Mouse (Mus musculus) testis, adult 2 months (tissue): ENCODE results near the gene Actn3. TPM values are rescaled to one million over a fixed set of nuclear protein-coding genes. Genes with fewer than 3 reads are reported as not detected.
"Not testable (repeated sequence)": the region's sequence is repeated elsewhere in the genome, so short reads cannot be mapped to it uniquely, and the experiment has no call there.

Experiments
- H3K27ac ChIP-seq: fragments of 200-500 bp; 2 replicates; pipeline ENCODE4 v1.5.1; 2012; ENCODE audit warnings: low read depth, low read length; ENCODE audit not compliant: control insufficient read depth, insufficient read depth
- H3K27me3 ChIP-seq: fragments of 200-500 bp; 2 replicates; pipeline ENCODE4 v1.6.1; 2012; ENCODE audit warnings: mild to moderate bottlenecking, low read length, moderate library complexity; ENCODE audit not compliant: control insufficient read depth, insufficient read depth
- H3K36me3 ChIP-seq: fragments of 200-500 bp; 2 replicates; pipeline ENCODE4 v1.6.1; 2012; ENCODE audit warnings: mild to moderate bottlenecking, low read length; ENCODE audit not compliant: control insufficient read depth, insufficient read depth
- H3K4me1 ChIP-seq: fragments of 200-500 bp; 2 replicates; pipeline ENCODE4 v1.6.1; 2012; ENCODE audit warnings: low read length; ENCODE audit not compliant: control insufficient read depth, insufficient read depth
- H3K4me3 ChIP-seq: fragments of 200-500 bp; 2 replicates; pipeline ENCODE4 v1.5.1; 2012; ENCODE audit warnings: low read depth, mild to moderate bottlenecking, low read length, moderate library complexity, mixed read lengths; ENCODE audit not compliant: control insufficient read depth
- CTCF ChIP-seq: fragments of 200-500 bp; IDR thresholded peaks from 2 replicates; pipeline ENCODE4 v1.5.1; 2012; ENCODE audit warnings: low read depth, mild to moderate bottlenecking, inconsistent platforms, low read length, moderate library complexity; ENCODE audit not compliant: control insufficient read depth, insufficient read depth, insufficient replicate concordance
- POLR2A ChIP-seq: fragments of 200-500 bp; IDR thresholded peaks from 2 replicates; pipeline ENCODE4 v1.6.1; 2012; ENCODE audit warnings: low read depth, mild to moderate bottlenecking, inconsistent platforms, low read length, moderate library complexity; ENCODE audit not compliant: control insufficient read depth
- polyA plus RNA-seq: library from polyadenylated mRNA; depleted of rRNA; stranded (reverse); fragments of >200 nt; gene quantifications from 2 replicates; pipeline ENCODE4 v1.2.3, GENCODE M21; 2012

Actn3 gene
- polyA plus RNA-seq, 1 experiment: 8.9 TPM

DNA sequence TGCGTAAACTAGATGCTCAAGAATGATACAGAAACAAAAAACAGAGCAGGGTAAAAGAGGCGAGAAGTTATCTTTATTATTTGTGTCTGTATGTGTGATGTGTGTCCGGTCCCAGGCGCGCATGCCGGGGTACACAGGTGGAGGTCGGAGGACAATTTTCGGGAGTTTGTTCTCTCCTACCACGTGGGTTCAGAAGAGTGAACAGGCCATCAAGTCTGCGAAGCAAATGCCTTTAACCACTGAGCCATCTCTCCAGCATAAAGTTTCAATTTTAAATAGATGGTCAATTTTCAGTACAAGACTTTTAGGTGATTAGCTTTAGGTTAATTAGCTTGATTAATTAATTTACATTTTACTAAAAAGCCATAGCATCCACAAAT is 1.6 kb upstream of the Actn3 start:
- no peak overlapping the region for H3K27ac ChIP-seq
- TF ChIP-seq CTCF: no peak
- no peak for TF ChIP-seq POLR2A

DNA sequence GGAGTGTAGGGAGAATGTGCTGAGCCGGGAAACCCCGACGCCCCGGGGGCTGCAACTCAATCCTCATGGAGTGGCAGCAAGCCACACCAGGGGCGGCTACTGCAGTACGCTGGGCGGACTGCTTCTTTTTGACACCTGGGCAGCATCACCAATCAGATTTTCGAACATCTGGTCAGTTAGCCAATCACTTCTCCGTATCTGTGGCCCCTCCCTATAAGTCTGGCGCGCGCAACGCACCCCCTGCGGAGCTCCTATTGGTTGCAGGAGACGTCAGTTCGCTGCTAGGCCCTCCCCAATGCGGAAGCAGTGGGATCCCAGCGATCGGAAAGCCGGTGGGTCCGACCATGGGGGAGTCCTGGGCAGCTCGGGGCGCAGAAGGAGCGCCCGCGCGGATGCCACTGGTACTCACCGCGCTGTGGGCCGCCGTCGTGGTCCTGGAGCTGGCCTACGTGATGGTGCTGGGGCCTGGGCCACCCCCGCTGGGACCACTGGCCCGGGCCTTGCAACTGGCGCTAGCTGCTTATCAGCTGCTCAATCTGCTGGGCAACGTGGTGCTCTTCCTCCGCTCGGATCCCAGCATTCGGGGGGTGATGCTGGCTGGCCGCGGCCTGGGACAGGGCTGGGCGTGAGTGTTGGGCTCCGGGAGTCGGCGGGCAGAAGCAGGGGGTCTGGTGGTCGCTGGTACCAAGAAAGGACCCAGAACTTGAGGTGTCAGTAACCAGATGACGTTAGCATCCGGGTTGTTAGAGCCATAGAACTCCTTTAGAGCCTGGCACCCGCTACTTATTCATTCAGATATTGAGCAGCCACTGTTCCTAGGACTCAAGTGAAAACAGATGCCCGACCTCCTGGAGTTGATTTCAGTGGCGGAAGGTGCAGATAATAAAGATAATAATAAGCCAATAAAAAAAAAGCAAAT is 955 bp upstream of the Actn3 start, which contains the start of gene Zdhhc24:
Gene Zdhhc24, plus strand, starts transcription at position 264 of the 919 bp plus-strand sequence.
- H3K36me3 ChIP-seq: no peaks in the 10 kb centered on the region
- peak; percentile 37; the same call in 1 of the 2 replicates for TF ChIP-seq POLR2A
- TF ChIP-seq CTCF: no peak
- peak within 1 kb of the TSS; percentile 99 for H3K4me3 ChIP-seq
- peaks cover 10% of the 10 kb centered on the region for H3K4me1 ChIP-seq
- H3K27me3 ChIP-seq: no peaks in the 10 kb centered on the region
- peak within 1 kb of the TSS; percentile 77 for H3K27ac ChIP-seq

More for the DNA sequence above, 1.6 kb upstream of the Actn3 start:
- Histone ChIP-seq H3K4me1 (peaks cover 10% of the 10 kb centered on the region), H3K4me3 (no peak overlapping the region), H3K27me3 (no peaks in the 10 kb centered on the region), H3K36me3 (no peaks in the 10 kb centered on the region)

DNA sequence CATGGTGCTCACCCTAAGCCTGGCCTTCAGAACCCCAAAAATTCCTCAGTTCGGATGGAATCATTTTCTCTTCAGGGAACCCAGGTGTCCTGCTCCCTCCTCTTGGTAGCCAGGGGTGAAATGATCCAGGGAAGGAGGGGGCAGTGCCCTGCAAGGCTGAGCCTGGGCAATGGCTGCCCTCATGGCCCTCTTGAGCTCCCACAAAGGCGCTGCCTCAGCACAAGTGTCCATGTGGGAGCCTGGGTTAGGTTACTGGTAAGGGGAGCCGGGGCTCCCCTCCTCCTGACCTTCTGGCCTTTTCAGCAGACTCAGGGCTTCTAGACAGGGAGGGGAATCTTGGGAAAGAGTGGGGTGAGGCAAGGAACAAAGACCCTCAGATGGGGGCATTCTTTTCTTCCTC is 954 bp downstream of the Actn3 start:
- no peaks in the 10 kb centered on the region for H3K36me3 ChIP-seq
- H3K4me3 ChIP-seq: no peak overlapping the region; the same call in 1 of the 2 replicates
- no peaks in the 10 kb centered on the region for H3K27me3 ChIP-seq
- peaks cover 10% of the 10 kb centered on the region for H3K4me1 ChIP-seq
- no peak overlapping the region for H3K27ac ChIP-seq
- TF ChIP-seq POLR2A (no peak), CTCF (no peak)

DNA sequence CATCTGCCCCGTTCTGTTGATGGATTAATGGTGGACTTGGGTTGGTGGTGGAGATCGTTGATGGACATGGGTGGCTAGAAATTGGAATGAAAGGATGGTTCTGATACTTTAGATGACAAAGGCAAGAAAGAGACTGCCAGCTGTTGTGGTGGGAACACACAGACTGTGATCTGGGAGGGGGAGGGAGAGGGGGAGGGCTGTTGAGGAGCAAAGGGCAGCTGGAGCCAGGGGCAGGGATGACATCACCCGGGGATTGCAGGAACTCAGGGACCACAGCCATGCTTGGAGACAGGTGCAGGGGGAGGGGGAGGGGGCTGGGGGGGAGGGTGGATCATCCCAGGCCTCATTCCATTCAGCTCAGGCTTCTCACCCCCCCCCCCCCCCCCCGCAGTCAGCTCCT is 1.5 kb downstream of the Actn3 start:
- Histone ChIP-seq H3K27me3 (no peaks in the 10 kb centered on the region), H3K4me3 (no peak overlapping the region), H3K36me3 (no peaks in the 10 kb centered on the region), H3K4me1 (peaks cover 10% of the 10 kb centered on the region), H3K27ac (no peak overlapping the region)
- TF ChIP-seq CTCF (no peak), POLR2A (no peak)

DNA sequence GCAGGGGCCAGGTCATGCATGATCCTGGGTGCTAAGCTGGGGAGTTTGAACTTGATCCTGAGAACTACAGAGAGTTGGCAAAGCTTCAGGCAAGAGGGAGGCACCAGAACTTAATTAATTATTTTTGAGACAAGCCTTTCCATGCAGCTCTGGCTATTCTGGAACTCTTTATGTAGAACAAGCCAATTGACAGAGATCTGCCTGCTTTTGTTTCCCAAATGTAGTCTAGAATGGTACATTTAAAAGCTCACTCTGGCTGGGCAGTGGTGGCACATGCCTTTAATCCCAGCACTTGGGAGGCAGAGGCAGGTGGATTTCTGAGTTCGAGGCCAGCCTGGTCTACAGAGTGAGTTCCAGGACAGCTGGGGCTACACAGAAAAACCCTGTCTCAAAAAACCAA is 3.1 kb downstream of the Actn3 start:
- H3K4me1 ChIP-seq, H3K4me3 ChIP-seq, H3K36me3 ChIP-seq, H3K27me3 ChIP-seq, H3K27ac ChIP-seq: not testable (repeated sequence)

DNA sequence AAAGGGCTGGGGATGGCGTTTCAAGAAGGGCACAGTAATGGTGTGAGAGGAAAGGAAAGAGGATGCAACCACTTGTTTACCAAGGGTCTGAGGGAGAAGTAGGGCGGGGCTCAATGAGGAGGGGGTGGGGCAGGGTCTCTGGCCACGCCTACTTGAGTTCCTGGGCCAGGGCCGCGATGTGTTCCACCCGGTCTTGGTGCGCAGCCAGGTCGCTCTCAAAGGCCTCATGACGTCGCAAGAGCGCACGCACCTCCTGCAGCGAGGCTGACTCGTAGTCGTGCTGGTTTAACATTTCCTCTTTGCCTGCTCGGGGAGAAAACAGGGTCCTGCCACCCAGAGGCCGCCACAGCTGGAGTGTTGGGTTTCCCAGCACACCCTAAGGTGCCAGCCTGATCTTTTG is 12.6 kb downstream of the Actn3 start:
- peak overlapping the region; percentile 34 for H3K4me3 ChIP-seq
- H3K27ac ChIP-seq: no peak overlapping the region
- TF ChIP-seq CTCF (no peak), POLR2A (no peak; the same call in 1 of the 2 replicates)
- H3K27me3 ChIP-seq: no peaks in the 10 kb centered on the region
- H3K36me3 ChIP-seq: no peaks in the 10 kb centered on the region
- H3K4me1 ChIP-seq: peaks cover 6% of the 10 kb centered on the region

GRCm38 (mm10) chr19:4863048-4863447 is 14.7 kb downstream of the Actn3 start:
- H3K36me3 ChIP-seq: no peaks in the 10 kb centered on the region
- H3K27me3 ChIP-seq: no peaks in the 10 kb centered on the region
- TF ChIP-seq CTCF (no peak), POLR2A (no peak)
- no peak overlapping the region for H3K4me3 ChIP-seq
- H3K4me1 ChIP-seq: peaks cover 6% of the 10 kb centered on the region
- no peak overlapping the region for H3K27ac ChIP-seq

GRCm38 (mm10) chr19:4859081-4859480 is 18.6 kb downstream of the Actn3 start:
- no peak for TF ChIP-seq POLR2A
- no peak for TF ChIP-seq CTCF

More at GRCm38 (mm10) chr19:4859081-4859480, 18.6 kb downstream of the Actn3 start:
- H3K4me1 ChIP-seq: peaks cover 20% of the 10 kb centered on the region
- H3K4me3 ChIP-seq: no peak overlapping the region
- no peaks in the 10 kb centered on the region for H3K36me3 ChIP-seq
- no peak overlapping the region for H3K27ac ChIP-seq
- no peaks in the 10 kb centered on the region for H3K27me3 ChIP-seq
